Mouse (Mus musculus): ENCODE measurements around the gene S1pr4.

DNA sequence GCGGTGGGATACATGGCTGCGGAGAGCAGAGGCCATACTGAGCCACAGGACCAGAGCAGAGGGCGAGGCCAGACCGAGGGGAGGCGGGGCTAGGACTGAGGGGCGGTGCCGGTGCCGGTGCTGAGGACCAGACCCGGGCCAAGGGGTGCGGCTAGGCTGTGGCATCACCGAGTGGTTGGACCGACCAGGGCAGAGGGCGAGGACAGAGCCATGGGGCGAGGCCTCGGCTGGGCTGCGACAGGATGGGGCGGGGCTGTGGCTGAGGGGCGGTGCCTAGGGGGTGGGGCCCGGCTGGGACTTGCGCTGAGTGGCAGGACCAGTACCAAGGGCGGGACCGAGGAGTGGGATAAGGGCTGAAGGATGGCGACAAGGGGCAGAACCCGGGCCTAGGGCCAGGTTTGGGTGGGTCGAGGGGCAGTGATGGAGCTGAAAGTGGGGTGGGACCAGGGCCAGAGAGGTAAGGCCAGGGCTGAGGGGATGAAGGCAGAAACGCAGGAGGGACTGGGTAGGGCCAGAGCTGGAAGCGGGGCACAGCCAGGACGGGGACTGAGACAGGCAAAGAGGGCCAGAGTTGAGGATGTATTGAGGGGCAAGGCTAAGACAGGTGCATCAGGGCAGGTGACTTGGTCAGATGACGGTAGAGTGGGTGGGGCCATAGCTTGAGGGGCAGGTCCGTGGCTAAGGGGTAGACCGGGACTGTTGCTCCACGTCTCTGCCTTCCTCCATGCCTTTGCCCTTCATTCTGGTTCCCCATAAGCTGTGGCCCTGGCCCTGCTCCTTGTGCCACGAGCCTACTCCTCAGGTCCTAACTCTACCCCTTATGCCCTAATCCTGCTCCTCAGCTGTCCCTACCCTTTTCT, 35.3 kb downstream of the S1pr4 start:
- TF ChIP-seq CTCF (IDR thresholded peaks at IDR 0.05; ENCODE audit: low read depth) (no peak), EP300 (IDR thresholded peaks at IDR 0.05; ENCODE audit: low read depth) (no peak)

Measured in liver, postnatal 0 days (tissue).